Mouse (Mus musculus) intestine, embryonic 14.5 days (tissue): ENCODE measurements around the gene Piga. TPM values are rescaled to one million over a fixed set of nuclear protein-coding genes. Genes with fewer than 3 reads are reported as not detected.
A peak's percentile ranks its signal among the peaks of the same experiment; 100 is the strongest.

Experiments
- ATAC-seq: fragments of 200-750 bp; cut with Nextera tagmentation; replicated peaks from 2 replicates; pipeline ENCODE4 v1.8.0; 2017; ENCODE audit warnings: low read depth, moderate number of reproducible peaks, moderate TSS enrichment, moderate library complexity; ENCODE audit not compliant: low FRiP score, low TSS enrichment
- DNase-seq: peaks from one replicate; pipeline ENCODE4 v3.0.0-alpha.2; 2018; ENCODE audit warnings: low spot score
- H3K27ac ChIP-seq: fragments of 300-500 bp; sonication (generic); 2 replicates; pipeline ENCODE4 v1.5.1; 2014; ENCODE audit warnings: low read depth, mild to moderate bottlenecking, control low read depth
- H3K27me3 ChIP-seq: fragments of 300-500 bp; sonication (generic); replicated peaks from 2 replicates; pipeline ENCODE4 v1.6.1; 2014; ENCODE audit warnings: low read length, control low read depth; ENCODE audit not compliant: control insufficient read depth, insufficient read depth
- H3K36me3 ChIP-seq: fragments of 300-500 bp; sonication (generic); 2 replicates; pipeline ENCODE4 v1.6.1; 2014; ENCODE audit warnings: low read length, control low read depth; ENCODE audit not compliant: control insufficient read depth, insufficient read depth
- H3K4me1 ChIP-seq: fragments of 300-500 bp; sonication (generic); replicated peaks from 2 replicates; pipeline ENCODE4 v1.6.1; 2014; ENCODE audit warnings: low read length, control low read depth, mixed read lengths; ENCODE audit not compliant: control insufficient read depth, insufficient read depth
- H3K4me2 ChIP-seq: fragments of 300-500 bp; sonication (generic); 2 replicates; pipeline ENCODE4 v1.6.1; 2014; ENCODE audit warnings: low read length
- H3K4me3 ChIP-seq: fragments of 300-500 bp; sonication (generic); 2 replicates; pipeline ENCODE4 v1.5.1; 2014; ENCODE audit warnings: low read depth, low read length, control low read depth, mixed read lengths
- H3K9ac ChIP-seq: fragments of 300-500 bp; sonication (generic); 2 replicates; pipeline ENCODE4 v1.6.1; 2014; ENCODE audit warnings: mild to moderate bottlenecking, low read length
- H3K9me3 ChIP-seq: fragments of 300-500 bp; sonication (generic); 2 replicates; pipeline ENCODE4 v1.6.1; 2016; ENCODE audit warnings: low read length, control low read depth; ENCODE audit not compliant: control insufficient read depth
- WGBS: fragments of 180-500 bp; shearing (Covaris S2); extraction: QIAGEN DNeasy Blood & Tissue Kit; methylation state at CpG from one replicate; pipeline ENCODE4 v1.1.7; 2014; 5-methylcytosine and 5-hydroxymethylcytosine counted together
- polyA plus RNA-seq: library from polyadenylated mRNA; unstranded; fragments of >200 nt; fragmentation: Nextera tagmentation; extraction: Ambion mirVana; gene quantifications from 2 replicates; pipeline ENCODE4 v1.2.1, GENCODE M21; 2014

Gene Piga
- 20.4 and 22.0 TPM in 2 replicates for polyA plus RNA-seq

DNA sequence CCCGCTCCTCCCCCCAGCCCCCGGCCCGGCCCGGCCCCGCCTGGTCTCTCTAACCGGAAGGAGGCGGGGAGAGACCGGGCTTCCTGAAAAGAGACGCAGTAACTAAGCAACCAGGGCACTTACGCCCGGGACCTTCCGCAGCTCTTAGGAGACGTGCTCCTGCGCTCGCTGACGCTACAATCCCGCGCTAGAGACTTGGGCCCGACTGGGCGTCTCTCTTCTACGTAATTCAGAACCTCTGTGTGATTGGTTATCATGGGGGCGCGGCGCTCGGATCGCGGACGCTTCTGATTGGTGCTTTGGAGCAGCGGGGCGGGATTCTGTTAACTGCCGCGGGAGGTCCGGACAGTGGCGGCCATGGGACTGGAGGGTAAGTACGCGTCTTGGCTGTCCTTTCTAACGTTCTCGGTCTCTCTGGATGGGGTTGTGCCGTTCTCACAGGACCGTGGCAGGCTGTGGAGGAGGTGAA lies at the start of gene Piga:
TSS of gene Piga (plus strand) at position 317 of the 469 bp plus-strand sequence.
- H3K9me3 ChIP-seq, result no peaks in the 10 kb centered on the region
- ATAC-seq (peak; percentile 100), DNase-seq (peak; percentile 88)
- peak within 1 kb of the TSS; percentile 43 for H3K4me3 ChIP-seq
- peak within 1 kb of the TSS; percentile 40; the same call in 1 of the 2 replicates for H3K27ac ChIP-seq
- peak within 1 kb of the TSS; percentile 45 for H3K4me2 ChIP-seq
- 0 out of 2 replicates have a peak, but pooled peaks cover 13% of the 10 kb centered on the region for H3K36me3 ChIP-seq
- no peaks in the 10 kb centered on the region for H3K27me3 ChIP-seq
- H3K4me1 ChIP-seq, result no peaks in the 10 kb centered on the region
- peak within 1 kb of the TSS; percentile 50 for H3K9ac ChIP-seq
- 12% methylated on average over 38 of the region's 40 CpGs for WGBS

DNA sequence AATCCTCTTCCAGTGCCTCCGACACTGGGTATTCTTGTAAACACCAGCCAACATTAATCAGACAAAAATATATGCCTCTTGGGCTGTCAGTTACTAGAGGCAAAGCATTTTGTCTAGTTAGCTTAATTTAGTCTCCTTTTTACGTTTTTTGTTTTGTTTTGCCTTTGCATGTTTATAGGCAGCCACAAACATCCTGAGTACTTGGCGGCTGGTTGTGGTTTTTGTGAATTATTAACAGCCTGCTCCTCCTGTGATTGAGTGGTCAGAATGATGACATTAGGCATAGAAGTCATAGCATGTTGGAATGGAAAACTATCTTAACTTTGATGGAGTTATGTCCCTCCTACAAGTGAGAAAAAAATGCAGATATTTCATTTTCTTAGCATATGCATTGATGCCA lies 49.0 kb upstream of the Piga start:
- Histone ChIP-seq H3K9ac (no peak overlapping the region), H3K27ac (no peak overlapping the region)
- no peak for ATAC-seq

GRCm38 (mm10) chrX:164373081-164373480 lies 46.5 kb upstream of the Piga start, which contains the start of gene Vegfd:
Gene Vegfd (plus strand): TSS chrX:164373378.
- Histone ChIP-seq H3K36me3 (no peaks in the 10 kb centered on the region), H3K4me3 (no peak within 1 kb of the TSS), H3K27ac (no peak within 1 kb of the TSS), H3K9ac (no peak within 1 kb of the TSS), H3K9me3 (no peaks in the 10 kb centered on the region), H3K27me3 (0 out of 2 replicates have a peak, but pooled peaks cover 3% of the 10 kb centered on the region), H3K4me1 (no peaks in the 10 kb centered on the region), H3K4me2 (no peak within 1 kb of the TSS)
- DNase-seq (no peak), ATAC-seq (no peak)
- WGBS, result 34% methylated on average over 3 of the region's 3 CpGs

More for the DNA sequence above, 49.0 kb upstream of the Piga start:
- Histone ChIP-seq H3K4me3 (no peak overlapping the region), H3K4me1 (no peaks in the 10 kb centered on the region), H3K36me3 (no peaks in the 10 kb centered on the region), H3K4me2 (no peak overlapping the region), H3K27me3 (0 out of 2 replicates have a peak, but pooled peaks cover 3% of the 10 kb centered on the region), H3K9me3 (no peaks in the 10 kb centered on the region)
- DNase-seq, result no peak
- 67% methylated on average over 3 of the region's 3 CpGs for WGBS

GRCm38 (mm10) chrX:164374586-164374985 lies 45.0 kb upstream of the Piga start:
- WGBS, result 67% methylated on average over 5 of the region's 5 CpGs
- Histone ChIP-seq H3K4me3 (no peak overlapping the region), H3K27me3 (0 out of 2 replicates have a peak, but pooled peaks cover 3% of the 10 kb centered on the region), H3K9ac (no peak overlapping the region), H3K36me3 (no peaks in the 10 kb centered on the region), H3K27ac (no peak overlapping the region), H3K4me1 (no peaks in the 10 kb centered on the region), H3K4me2 (no peak overlapping the region), H3K9me3 (no peaks in the 10 kb centered on the region)
- no peak for ATAC-seq
- DNase-seq, result no peak

GRCm38 (mm10) chrX:164379721-164380120 lies 39.9 kb upstream of the Piga start:
- H3K36me3 ChIP-seq, result no peaks in the 10 kb centered on the region
- H3K4me1 ChIP-seq, result no peaks in the 10 kb centered on the region
- no peaks in the 10 kb centered on the region for H3K9me3 ChIP-seq
- no peak overlapping the region for H3K9ac ChIP-seq
- no peaks in the 10 kb centered on the region for H3K27me3 ChIP-seq
- DNase-seq (no peak), ATAC-seq (no peak)
- 70% methylated on average over 4 of the region's 4 CpGs for WGBS
- H3K4me3 ChIP-seq, result no peak overlapping the region
- H3K27ac ChIP-seq, result no peak overlapping the region
- H3K4me2 ChIP-seq, result no peak overlapping the region

GRCm38 (mm10) chrX:164381618-164382408 lies 37.8 kb upstream of the Piga start:
- Histone ChIP-seq H3K27ac (no peak overlapping the region; the same call in 1 of the 2 replicates), H3K4me3 (peak overlapping the region; percentile 33), H3K4me1 (no peaks in the 10 kb centered on the region), H3K4me2 (peak overlapping the region; percentile 66), H3K9ac (no peak overlapping the region), H3K27me3 (no peaks in the 10 kb centered on the region), H3K36me3 (no peaks in the 10 kb centered on the region), H3K9me3 (no peaks in the 10 kb centered on the region)
- ATAC-seq (peak; percentile 98), DNase-seq (peak; percentile 80)
- 20% methylated on average over 15 of the region's 33 CpGs for WGBS

GRCm38 (mm10) chrX:164394091-164394490 lies 25.5 kb upstream of the Piga start:
- Histone ChIP-seq H3K4me2 (no peak overlapping the region), H3K36me3 (no peaks in the 10 kb centered on the region), H3K9me3 (no peaks in the 10 kb centered on the region), H3K4me3 (no peak overlapping the region), H3K4me1 (no peaks in the 10 kb centered on the region), H3K27me3 (no peaks in the 10 kb centered on the region), H3K9ac (no peak overlapping the region), H3K27ac (no peak overlapping the region)
- WGBS, result 87% methylated on average over 4 of the region's 4 CpGs
- ATAC-seq, result no peak
- DNase-seq, result no peak

- DNase-seq, result no peak
- H3K27me3 ChIP-seq, result no peaks in the 10 kb centered on the region
- H3K9ac ChIP-seq, result no peak overlapping the region
- H3K4me1 ChIP-seq, result no peaks in the 10 kb centered on the region
- 71% methylated on average over 3 of the region's 3 CpGs for WGBS
- no peak overlapping the region for H3K4me2 ChIP-seq
- ATAC-seq, result no peak
- no peaks in the 10 kb centered on the region for H3K36me3 ChIP-seq
- H3K9me3 ChIP-seq, result no peaks in the 10 kb centered on the region
- no peak overlapping the region for H3K27ac ChIP-seq
- no peak overlapping the region for H3K4me3 ChIP-seq
These were observed 21.1 kb upstream of the Piga start for GRCm38 (mm10) chrX:164398456-164398855.
